Mouse (Mus musculus) thymus, adult 2 months (tissue): ENCODE results near the gene Foxj1.

Experiments used
- CTCF ChIP-seq: fragments of 200-500 bp; IDR thresholded peaks from 2 replicates; pipeline ENCODE4 v1.5.1; 2012; ENCODE audit warnings: mild to moderate bottlenecking, control low read depth, low read length, moderate library complexity, borderline replicate concordance; ENCODE audit not compliant: control insufficient read depth, poor library complexity, insufficient read depth; ENCODE audit errors: extremely low read depth
- POLR2A ChIP-seq: fragments of 200-500 bp; IDR thresholded peaks from 2 replicates; pipeline ENCODE4 v1.6.1; 2012; ENCODE audit warnings: mild to moderate bottlenecking, low read length, control low read depth, moderate library complexity; ENCODE audit not compliant: control insufficient read depth, poor library complexity, insufficient read depth; ENCODE audit errors: extremely low read depth

DNA sequence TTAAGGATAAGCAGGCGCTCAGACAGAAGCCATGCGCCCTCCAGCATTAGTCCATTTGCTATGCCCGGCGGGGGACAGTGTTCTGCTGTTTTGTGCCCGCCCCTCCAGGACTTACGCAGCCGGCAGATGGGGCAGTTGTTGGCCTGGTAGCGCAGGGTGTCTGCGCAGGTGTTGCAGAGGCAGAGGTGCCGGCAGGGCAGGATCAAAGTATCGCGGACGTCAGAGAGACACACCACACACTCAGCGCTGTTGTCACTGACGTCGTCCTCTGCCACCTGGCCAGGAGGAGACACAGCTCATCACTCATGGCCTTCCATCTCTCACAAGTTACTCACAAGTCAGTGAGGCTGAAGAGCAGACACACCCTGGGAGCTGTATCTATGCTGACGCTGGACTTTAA is 19.3 kb upstream of the Foxj1 start:
- TF ChIP-seq POLR2A (no peak), CTCF (0 out of 2 replicates have a peak, but pooled peaks have one; percentile 29)
